Mouse (Mus musculus) heart, embryonic 12.5 days (tissue): ENCODE results near the gene Gm10057. TPM values are rescaled to one million over a fixed set of nuclear protein-coding genes. Genes with fewer than 3 reads are reported as not detected.
"Not testable (repeated sequence)": the region's sequence is repeated elsewhere in the genome, so short reads cannot be mapped to it uniquely, and the experiment has no call there.

Experiments
- ATAC-seq: fragments of 200-750 bp; cut with Nextera tagmentation; 2 replicates; pipeline ENCODE4 v1.8.0; 2017; ENCODE audit warnings: moderate TSS enrichment, moderate library complexity; ENCODE audit not compliant: insufficient number of reproducible peaks, low FRiP score
- H3K27ac ChIP-seq: fragments of 300-500 bp; sonication (generic); 2 replicates; pipeline ENCODE4 v1.5.1; 2016; ENCODE audit warnings: mild to moderate bottlenecking, moderate library complexity; ENCODE audit not compliant: poor library complexity, severe bottlenecking
- H3K27me3 ChIP-seq: fragments of 300-500 bp; sonication (generic); replicated peaks from 2 replicates; pipeline ENCODE4 v1.6.1; 2016; ENCODE audit warnings: mild to moderate bottlenecking, moderate library complexity
- H3K36me3 ChIP-seq: fragments of 300-500 bp; sonication (generic); 2 replicates; pipeline ENCODE4 v1.6.1; 2016; ENCODE audit warnings: mild to moderate bottlenecking, moderate library complexity
- H3K4me1 ChIP-seq: fragments of 300-500 bp; sonication (generic); replicated peaks from 2 replicates; pipeline ENCODE4 v1.6.1; 2016; ENCODE audit warnings: mild to moderate bottlenecking
- H3K4me2 ChIP-seq: fragments of 300-500 bp; sonication (generic); 2 replicates; pipeline ENCODE4 v1.6.1; 2016; ENCODE audit warnings: mild to moderate bottlenecking, moderate library complexity
- H3K4me3 ChIP-seq: fragments of 300-500 bp; sonication (generic); 2 replicates; pipeline ENCODE4 v1.5.1; 2016; ENCODE audit warnings: mild to moderate bottlenecking
- H3K9ac ChIP-seq: fragments of 300-500 bp; sonication (generic); 2 replicates; pipeline ENCODE4 v1.6.1; 2016; ENCODE audit warnings: mild to moderate bottlenecking, moderate library complexity
- H3K9me3 ChIP-seq: fragments of 300-500 bp; sonication (generic); replicated peaks from 2 replicates; pipeline ENCODE4 v1.6.1; 2016; ENCODE audit warnings: mild to moderate bottlenecking, moderate library complexity
- polyA plus RNA-seq: library from polyadenylated mRNA; unstranded; fragments of >200 nt; fragmentation: Nextera tagmentation; extraction: Ambion mirVana; gene quantifications from 2 replicates; pipeline ENCODE4 v1.2.1, GENCODE M21; 2016

Gene Gm10057
- polyA plus RNA-seq = not detected in 2 replicates

GRCm38 (mm10) chrX:154054939-154055338 lies at the start of gene Gm10057:
Gene Gm10057, minus strand, starts transcription at chrX:154055039.
- not testable (repeated sequence) for H3K4me1 ChIP-seq, H3K4me2 ChIP-seq, H3K9ac ChIP-seq, H3K36me3 ChIP-seq, H3K27me3 ChIP-seq, H3K27ac ChIP-seq, ATAC-seq, H3K9me3 ChIP-seq, H3K4me3 ChIP-seq

GRCm38 (mm10) chrX:154033727-154034126 lies 21.1 kb downstream of the Gm10057 start, which contains the start of gene 4921511M17Rik:
Gene 4921511M17Rik, minus strand, starts transcription at chrX:154033827.
- H3K4me3 ChIP-seq, ATAC-seq, H3K4me1 ChIP-seq, H3K36me3 ChIP-seq, H3K9ac ChIP-seq, H3K27me3 ChIP-seq, H3K4me2 ChIP-seq, H3K9me3 ChIP-seq, H3K27ac ChIP-seq: not testable (repeated sequence)

GRCm38 (mm10) chrX:154012540-154012939 lies 42.3 kb downstream of the Gm10057 start, which contains the start of gene Samt1:
Gene Samt1, minus strand, starts transcription at chrX:154012640.
- not testable (repeated sequence) for H3K9me3 ChIP-seq, H3K36me3 ChIP-seq, H3K4me2 ChIP-seq, ATAC-seq, H3K27ac ChIP-seq, H3K9ac ChIP-seq, H3K4me3 ChIP-seq, H3K4me1 ChIP-seq, H3K27me3 ChIP-seq

Other genes with a start within 250 kb of the Gm10057 start
- gene Spin2c, start 222.8 kb downstream of the Gm10057 start, polyA plus RNA-seq = 7.1 and 9.1 TPM in 2 replicates
- gene Samt1, start 42.4 kb downstream of the Gm10057 start, polyA plus RNA-seq = not detected in 2 replicates
- gene 4921511M17Rik, start 21.2 kb downstream of the Gm10057 start, polyA plus RNA-seq = not detected in 2 replicates
- not detected in 2 replicates for gene Gm15140, start 65.6 kb upstream of the Gm10057 start, polyA plus RNA-seq